Mouse (Mus musculus) neural tube, embryonic 11.5 days (tissue): Measurements from ENCODE around the gene Dph7. TPM values are rescaled to one million over a fixed set of nuclear protein-coding genes. Genes with fewer than 3 reads are reported as not detected.

Experiments used
- microRNA-seq: library from miRNA; unstranded; fragments of <30 nt; microRNA quantifications from one replicate; pipeline ENCODE4, GENCODE M21; 2016
- polyA plus RNA-seq: library from polyadenylated mRNA; unstranded; fragments of >200 nt; fragmentation: Nextera tagmentation; extraction: Ambion mirVana; gene quantifications from 2 replicates; pipeline ENCODE4 v1.2.1, GENCODE M21; 2014

The Dph7 gene
- polyA plus RNA-seq, 1 experiment from 2014 or later, result 32.7 TPM

Small RNA genes lying within 50 kb of the gene (microRNA-seq; reads per million reads assigned to microRNA genes)
- gene Gm22875, result not detected

Other genes with a start within 250 kb of the Dph7 start
- 2.7 and 2.9 TPM in 2 replicates for gene Cacna1b, start 199.2 kb upstream of the Dph7 start, polyA plus RNA-seq
- gene Ehmt1, start 42.8 kb upstream of the Dph7 start, polyA plus RNA-seq, result 110 and 113 TPM in 2 replicates
- gene Arrdc1, start 27.1 kb upstream of the Dph7 start, polyA plus RNA-seq, result 9.5 and 15.6 TPM in 2 replicates
- gene Zmynd19, start 12.6 kb upstream of the Dph7 start, polyA plus RNA-seq, result 31.9 and 34.3 TPM in 2 replicates
- 144 and 147 TPM in 2 replicates for gene Mrpl41, start 12.7 kb downstream of the Dph7 start, polyA plus RNA-seq
- gene Pnpla7, start 13.6 kb downstream of the Dph7 start, polyA plus RNA-seq, result 4.3 and 4.6 TPM in 2 replicates
- 52.6 and 56.1 TPM in 2 replicates for gene Nsmf, start 92.0 kb downstream of the Dph7 start, polyA plus RNA-seq
- not detected in 2 replicates for gene Entpd8, start 117.9 kb downstream of the Dph7 start, polyA plus RNA-seq
- gene Noxa1, start 132.7 kb downstream of the Dph7 start, polyA plus RNA-seq, result 0.29 TPM in 1 of 2 replicates, not detected in the other
- 53.7 and 57.8 TPM in 2 replicates for gene Nrarp, start 218.4 kb downstream of the Dph7 start, polyA plus RNA-seq
- 1.6 and 1.9 TPM in 2 replicates for gene Tor4a, start 234.5 kb downstream of the Dph7 start, polyA plus RNA-seq
- gene Nelfb, start 249.1 kb downstream of the Dph7 start, polyA plus RNA-seq, result 94.8 and 99.8 TPM in 2 replicates